Mouse (Mus musculus): ENCODE results near the gene Ubald2.

- TF ChIP-seq POLR2A (IDR thresholded peaks at IDR 0.05; ENCODE audit: extremely low read depth, insufficient read depth, low read length): no peak
- no peak for TF ChIP-seq CTCF (IDR thresholded peaks at IDR 0.05; ENCODE audit: low read depth, low read length)
These were observed 9.9 kb upstream of the Ubald2 start for GRCm38 (mm10) chr11:116423782-116424620.
